Mouse (Mus musculus): Measurements from ENCODE around the gene Kirrel.

Kirrel gene

GRCm38 (mm10) chr3:87076899-87077298, 97.6 kb downstream of the Kirrel start:
- DNase-seq = no peak

- DNase-seq = no peak
These were observed 98.4 kb downstream of the Kirrel start for GRCm38 (mm10) chr3:87076161-87076560.

GRCm38 (mm10) chr3:87072612-87073515, 101.7 kb downstream of the Kirrel start:
- no peak for DNase-seq

- no peak for DNase-seq
These were observed 102.4 kb downstream of the Kirrel start for GRCm38 (mm10) chr3:87072191-87072590.

GRCm38 (mm10) chr3:87067396-87067975, 107.1 kb downstream of the Kirrel start:
- no peak for DNase-seq

GRCm38 (mm10) chr3:87053939-87054338, 120.6 kb downstream of the Kirrel start:
- no peak for DNase-seq

- no peak for DNase-seq
These were observed 126.7 kb downstream of the Kirrel start for GRCm38 (mm10) chr3:87047801-87048200.

GRCm38 (mm10) chr3:87041733-87042132, 132.8 kb downstream of the Kirrel start:
- DNase-seq = no peak

GRCm38 (mm10) chr3:87038500-87038899, 136.0 kb downstream of the Kirrel start:
- DNase-seq = no peak

GRCm38 (mm10) chr3:87034061-87034460, 140.5 kb downstream of the Kirrel start:
- no peak for DNase-seq

- DNase-seq = peak; percentile 38
These were observed 141.2 kb downstream of the Kirrel start for GRCm38 (mm10) chr3:87033357-87033756.

GRCm38 (mm10) chr3:87030855-87031254, 143.7 kb downstream of the Kirrel start:
- DNase-seq = peak; percentile 32

Data from cerebellum, adult 9-11 months (tissue).